10 mouse cellular contexts compared by ENCODE assay signal in genomic region chr19:27332207-27332794, GRCm38 (mm10). TPM values are rescaled to one million over a fixed set of nuclear protein-coding genes. Genes with fewer than 3 reads are reported as not detected.
DNase-seq lines count a peak whose midpoint lies in the region; ATAC-seq and TF ChIP-seq lines count a peak whose summit lies in the region.
"Had no signal": no experiment of that assay in that cellular context is flagged by ENCODE, and none has a peak within 500 bp of the region (broad histone marks: within the 10 kb centered on the region; RNA-seq: fewer than 3 reads in every experiment).

No protein-coding gene starts in this region.

- H3K27ac ChIP-seq in forebrain, embryonic 14.5 days (ENCODE audit: low read depth, low read length): no peak overlapping the region
- no peak overlapping the region for H3K27ac ChIP-seq in forebrain, embryonic 16.5 days (ENCODE audit: low read length)
- no peak overlapping the region for H3K27ac ChIP-seq in liver, postnatal 0 days (ENCODE audit: low read depth)
- H3K27ac ChIP-seq in limb, embryonic 10.5 days: no peak overlapping the region
- H3K27ac ChIP-seq: forebrain, embryonic 15.5 days; kidney, embryonic 15.5 days had no signal

- peak; percentile 28 for DNase-seq in forebrain, embryonic 14.5 days (ENCODE audit: low spot score)
- DNase-seq in liver, postnatal 0 days: no peak
- DNase-seq in liver (no peak), ZHBTc4 (ENCODE audit: low read depth, low spot score) (peak; percentile 16)
- peak; percentile 30 for DNase-seq in limb, embryonic 10.5 days (ENCODE audit: low spot score)
- DNase-seq in testis, postnatal 14 days (ENCODE audit: low spot score): no peak
- no peak for DNase-seq in urinary bladder, postnatal 10 days (ENCODE audit: low spot score)

- peak; percentile 42 for TF ChIP-seq CTCF in liver, postnatal 0 days (IDR thresholded peaks at IDR 0.05; ENCODE audit: low read depth)

- H3K4me3 ChIP-seq in forebrain, embryonic 14.5 days (ENCODE audit: low read depth, low read length): no peak overlapping the region
- H3K4me3 ChIP-seq in forebrain, embryonic 16.5 days (replicated peaks; ENCODE audit: low read length): no peak overlapping the region
- no peak overlapping the region for H3K4me3 ChIP-seq in liver, postnatal 0 days (ENCODE audit: low read depth, low read length)
- H3K4me3 ChIP-seq in limb, embryonic 10.5 days: no peak overlapping the region
- H3K4me3 ChIP-seq: forebrain, embryonic 15.5 days; kidney, embryonic 15.5 days had no signal

- no peaks in the 10 kb centered on the region for H3K9me3 ChIP-seq in forebrain, embryonic 14.5 days (replicated peaks; ENCODE audit: control insufficient read depth, low read length)
- H3K9me3 ChIP-seq in forebrain, embryonic 16.5 days (ENCODE audit: control insufficient read depth, low read length): no peaks in the 10 kb centered on the region
- no peaks in the 10 kb centered on the region for H3K9me3 ChIP-seq in liver, postnatal 0 days (ENCODE audit: low read length)
- H3K9me3 ChIP-seq in limb, embryonic 10.5 days (replicated peaks): no peaks in the 10 kb centered on the region
- H3K9me3 ChIP-seq: forebrain, embryonic 15.5 days; kidney, embryonic 15.5 days had no signal

- no peak overlapping the region for H3K4me2 ChIP-seq in forebrain, embryonic 14.5 days (ENCODE audit: low read length)
- H3K4me2 ChIP-seq in forebrain, embryonic 16.5 days (ENCODE audit: low read length): no peak overlapping the region
- no peak overlapping the region for H3K4me2 ChIP-seq in liver, postnatal 0 days (ENCODE audit: low read depth, low read length)
- H3K4me2 ChIP-seq: forebrain, embryonic 15.5 days; kidney, embryonic 15.5 days had no signal

- no peaks in the 10 kb centered on the region for H3K36me3 ChIP-seq in forebrain, embryonic 14.5 days (ENCODE audit: control insufficient read depth, insufficient read depth, low read length)
- no peaks in the 10 kb centered on the region for H3K36me3 ChIP-seq in forebrain, embryonic 16.5 days (ENCODE audit: control insufficient read depth, insufficient read depth)
- H3K36me3 ChIP-seq in liver, postnatal 0 days (replicated peaks; ENCODE audit: insufficient read depth, low read length): no peaks in the 10 kb centered on the region
- H3K36me3 ChIP-seq in limb, embryonic 10.5 days: no peaks in the 10 kb centered on the region
- H3K36me3 ChIP-seq: forebrain, embryonic 15.5 days; kidney, embryonic 15.5 days had no signal

- no peaks in the 10 kb centered on the region for H3K27me3 ChIP-seq in forebrain, embryonic 14.5 days (replicated peaks; ENCODE audit: control insufficient read depth, insufficient read depth, low read length)
- no peaks in the 10 kb centered on the region for H3K27me3 ChIP-seq in forebrain, embryonic 16.5 days (replicated peaks; ENCODE audit: control insufficient read depth, insufficient read depth, low read length)
- H3K27me3 ChIP-seq in liver, postnatal 0 days (ENCODE audit: insufficient read depth, low read length): no peaks in the 10 kb centered on the region
- H3K27me3 ChIP-seq in limb, embryonic 10.5 days (ENCODE audit: low read depth, poor library complexity, severe bottlenecking): no peaks in the 10 kb centered on the region
- H3K27me3 ChIP-seq: forebrain, embryonic 15.5 days; kidney, embryonic 15.5 days had no signal

- H3K9ac ChIP-seq in forebrain, embryonic 14.5 days (ENCODE audit: low read length): no peak overlapping the region
- H3K9ac ChIP-seq in forebrain, embryonic 16.5 days (replicated peaks; ENCODE audit: low read depth, low read length): no peak overlapping the region
- no peak overlapping the region for H3K9ac ChIP-seq in liver, postnatal 0 days (replicated peaks)
- H3K9ac ChIP-seq: forebrain, embryonic 15.5 days; kidney, embryonic 15.5 days had no signal

- no peaks in the 10 kb centered on the region for H3K4me1 ChIP-seq in forebrain, embryonic 14.5 days (ENCODE audit: control insufficient read depth, insufficient read depth, low read length)
- H3K4me1 ChIP-seq in forebrain, embryonic 16.5 days (replicated peaks; ENCODE audit: control insufficient read depth, insufficient read depth, low read length): no peaks in the 10 kb centered on the region
- H3K4me1 ChIP-seq in liver, postnatal 0 days (ENCODE audit: insufficient read depth): no peaks in the 10 kb centered on the region
- H3K4me1 ChIP-seq in limb, embryonic 10.5 days: peaks cover 7% of the 10 kb centered on the region

- no peak for ATAC-seq in forebrain, embryonic 14.5 days
- no peak for ATAC-seq in forebrain, embryonic 16.5 days
- no peak for ATAC-seq in liver, postnatal 0 days
- ATAC-seq: forebrain, embryonic 15.5 days had no signal

- no peak for TF ChIP-seq EP300 in liver, postnatal 0 days (IDR thresholded peaks at IDR 0.05; ENCODE audit: low read depth)

- WGBS in forebrain, embryonic 14.5 days: 19% methylated on average over 6 of the region's 6 CpGs
- 38% methylated on average over 6 of the region's 6 CpGs for WGBS in forebrain, embryonic 16.5 days
- 60% methylated on average over 6 of the region's 6 CpGs for WGBS in liver, postnatal 0 days (ENCODE audit: insufficient replicate concordance)
- WGBS in limb, embryonic 10.5 days: 60% methylated on average over 6 of the region's 6 CpGs

RNA-seq across cellular contexts. Expression of gene Kcnv2, which starts 9.9 kb away (rescaled TPM):
- not detected in 2 replicates for polyA plus RNA-seq in forebrain, embryonic 14.5 days (2014; fragmentation: Nextera tagmentation; extraction: Ambion mirVana)
- not detected in 2 replicates for polyA plus RNA-seq in forebrain, embryonic 16.5 days (2015; fragmentation: Nextera tagmentation; extraction: Ambion mirVana)
- not detected in 2 replicates for polyA plus RNA-seq in liver, postnatal 0 days (2015; fragmentation: Nextera tagmentation; extraction: Ambion mirVana)
- polyA plus RNA-seq in limb, embryonic 10.5 days (2016; fragmentation: Nextera tagmentation; extraction: Ambion mirVana): 0.03 and 0.08 TPM in 2 replicates

Comparison
In these comparisons a context has a peak if more than half of its experiments do, and no peak if none do; other contexts are left out.
1. DNase-seq: peak in forebrain, embryonic 14.5 days (single experiment), ZHBTc4 (single experiment) and limb, embryonic 10.5 days (single experiment); none in liver, postnatal 0 days (single experiment), liver (single experiment), testis, postnatal 14 days (single experiment) and urinary bladder, postnatal 10 days (single experiment).